Mouse (Mus musculus) ES-E14 (cell line): Measurements from ENCODE around the gene Slc11a1. TPM values are rescaled to one million over a fixed set of nuclear protein-coding genes. Genes with fewer than 3 reads are reported as not detected.

Experiments
- DNase-seq: peaks from one replicate; pipeline ENCODE4 v3.0.0-alpha.2; 2013; ENCODE audit warnings: low read depth, low spot score
- H3K27ac ChIP-seq: 2 replicates; pipeline ENCODE4 v1.5.1; 2012; ENCODE audit warnings: low read depth, mild to moderate bottlenecking, low read length, moderate library complexity, mixed read lengths; ENCODE audit not compliant: poor library complexity, insufficient read depth, severe bottlenecking
- H3K36me3 ChIP-seq: 2 replicates; pipeline ENCODE4 v1.6.1; 2012; ENCODE audit warnings: mild to moderate bottlenecking, low read length, moderate library complexity, mixed read lengths; ENCODE audit not compliant: control insufficient read depth, poor library complexity, insufficient read depth, severe bottlenecking
- H3K4me1 ChIP-seq, 2 experiments: fragments of 150-350 bp in 1 of 2; sonication (generic) in 1 of 2; 2 replicates each; pipeline ENCODE4 v1.6.1; 2012; ENCODE audit warnings: low read length in 2 of 2, mild to moderate bottlenecking in 1 of 2, mixed read lengths in 1 of 2; ENCODE audit not compliant: control insufficient read depth in 2 of 2, insufficient read depth in 2 of 2, poor library complexity in 1 of 2
- H3K4me3 ChIP-seq, 2 experiments: fragments of 150-350 bp in 1 of 2; sonication (generic) in 1 of 2; 2 replicates each; pipeline ENCODE4 v1.5.1; 2012; ENCODE audit warnings: low read length in 2 of 2, low read depth in 1 of 2, mild to moderate bottlenecking in 1 of 2, mixed read lengths in 1 of 2; ENCODE audit not compliant: insufficient read depth in 1 of 2, poor library complexity in 1 of 2, severe bottlenecking in 1 of 2
- H3K9ac ChIP-seq: 2 replicates; pipeline ENCODE4 v1.6.1; 2012; ENCODE audit warnings: low read depth, mild to moderate bottlenecking, low read length, mixed read lengths; ENCODE audit not compliant: poor library complexity, insufficient read depth, severe bottlenecking
- H3K9me3 ChIP-seq: fragments of 150-350 bp; sonication (generic); 2 replicates; pipeline ENCODE4 v1.6.1; 2012; ENCODE audit warnings: low read depth, mild to moderate bottlenecking, low read length; ENCODE audit not compliant: control insufficient read depth, insufficient read depth
- CHD2 ChIP-seq: IDR thresholded peaks from 2 replicates; pipeline ENCODE4 v1.6.1; 2014; ENCODE audit warnings: mild to moderate bottlenecking, low read depth, low read length, inconsistent platforms
- HCFC1 ChIP-seq: IDR thresholded peaks from 2 replicates; pipeline ENCODE4 v1.6.1; 2012; ENCODE audit warnings: low read length, inconsistent platforms, borderline replicate concordance; ENCODE audit not compliant: insufficient read depth
- MAFK ChIP-seq: IDR thresholded peaks from 2 replicates; pipeline ENCODE4 v1.6.1; 2014; ENCODE audit warnings: mild to moderate bottlenecking, low read depth, low read length, inconsistent platforms; ENCODE audit not compliant: insufficient read depth
- ZC3H11A ChIP-seq: IDR thresholded peaks from 2 replicates; pipeline ENCODE4 v1.6.1; 2012; ENCODE audit warnings: low read depth, mild to moderate bottlenecking, inconsistent platforms, low read length, borderline replicate concordance
- ZNF384 ChIP-seq: IDR thresholded peaks from 2 replicates; pipeline ENCODE4 v1.6.1; 2012; ENCODE audit warnings: low read depth, low read length, inconsistent platforms
- in situ Hi-C, 2 experiments: fragments of 600-800 bp; cut with MboI; formaldehyde crosslinking; loops; one replicate each; pipeline ENCODE4 v1.15.1; 2025; ENCODE audit warnings: low sequenced_read_pairs in 2 of 2, inconsistent platforms in 1 of 2; ENCODE audit not compliant: unreplicated experiment in 2 of 2
- total RNA-seq: library from RNA; depleted of rRNA; stranded (reverse); fragments of 300-350 nt; gene quantifications from 2 replicates; pipeline ENCODE4 v1.2.3, GENCODE M21; 2012; rRNA removed

Slc11a1 gene
- total RNA-seq, 1 experiment = 19.9 TPM

- no peaks in the 10 kb centered on the region for H3K36me3 ChIP-seq
- H3K9ac ChIP-seq = no peak overlapping the region
- H3K4me1 ChIP-seq = peaks cover 5 to 7% of the 10 kb centered on the region in 2 experiments; a peak in 1 of 4 replicates
- in situ Hi-C loops = no loop called here
- H3K9me3 ChIP-seq = no peaks in the 10 kb centered on the region
- DNase-seq = no peak
- no peak overlapping the region for H3K27ac ChIP-seq
- no peak overlapping the region for H3K4me3 ChIP-seq
- TF ChIP-seq MAFK (no peak), HCFC1 (no peak), CHD2 (no peak), ZC3H11A (no peak), ZNF384 (no peak)
Observed at GRCm38 (mm10) chr1:74423147-74423546, 48.2 kb downstream of the Slc11a1 start.

GRCm38 (mm10) chr1:74425845-74426244, 50.9 kb downstream of the Slc11a1 start:
- Histone ChIP-seq H3K27ac (no peak overlapping the region), H3K4me3 (no peak overlapping the region), H3K9me3 (no peaks in the 10 kb centered on the region), H3K36me3 (no peaks in the 10 kb centered on the region), H3K4me1 (peaks cover 0 to 2% of the 10 kb centered on the region in 2 experiments; a peak in 1 of 4 replicates), H3K9ac (no peak overlapping the region)
- no peak for TF ChIP-seq ZC3H11A
- no peak for TF ChIP-seq HCFC1
- TF ChIP-seq ZNF384 = no peak
- no peak for TF ChIP-seq MAFK
- no peak for TF ChIP-seq CHD2
- DNase-seq = no peak
- in situ Hi-C loops = no loop called here

- H3K4me3 ChIP-seq = no peak overlapping the region
- in situ Hi-C loops = no loop called here
- TF ChIP-seq HCFC1 = no peak
- TF ChIP-seq MAFK = no peak
- TF ChIP-seq ZNF384 = no peak
- TF ChIP-seq CHD2 = no peak
- TF ChIP-seq ZC3H11A = no peak
- no peak for DNase-seq
- peaks cover 10% of the 10 kb centered on the region for H3K36me3 ChIP-seq
- H3K9ac ChIP-seq = no peak overlapping the region
- no peak overlapping the region for H3K27ac ChIP-seq
- H3K4me1 ChIP-seq = no peaks in the 10 kb centered on the region
- H3K9me3 ChIP-seq = no peaks in the 10 kb centered on the region
Observed at GRCm38 (mm10) chr1:74433220-74433619, 58.2 kb downstream of the Slc11a1 start.

- DNase-seq = no peak
- Histone ChIP-seq H3K4me3 (no peak overlapping the region), H3K27ac (no peak overlapping the region), H3K9ac (no peak overlapping the region), H3K9me3 (no peaks in the 10 kb centered on the region), H3K4me1 (no peaks in the 10 kb centered on the region), H3K36me3 (peaks cover 19% of the 10 kb centered on the region)
- in situ Hi-C loops = no loop called here
- TF ChIP-seq ZC3H11A (no peak), CHD2 (no peak), HCFC1 (no peak), MAFK (no peak), ZNF384 (no peak)
Observed at GRCm38 (mm10) chr1:74434596-74434995, 59.6 kb downstream of the Slc11a1 start.

GRCm38 (mm10) chr1:74435563-74435962, 60.6 kb downstream of the Slc11a1 start:
- Histone ChIP-seq H3K4me1 (no peaks in the 10 kb centered on the region), H3K4me3 (no peak overlapping the region), H3K9me3 (no peaks in the 10 kb centered on the region), H3K9ac (no peak overlapping the region), H3K36me3 (peaks cover 22% of the 10 kb centered on the region), H3K27ac (no peak overlapping the region)
- in situ Hi-C loops = no loop called here
- TF ChIP-seq HCFC1 = no peak
- TF ChIP-seq MAFK = no peak
- TF ChIP-seq CHD2 = no peak
- TF ChIP-seq ZC3H11A = no peak
- TF ChIP-seq ZNF384 = no peak
- DNase-seq = no peak

Other genes with a start within 250 kb of the Slc11a1 start
- gene Rufy4, start 249.7 kb upstream of the Slc11a1 start, total RNA-seq = 0.11 TPM in 1 of 2 replicates, not detected in the other
- 0.22 TPM in 1 of 2 replicates, not detected in the other for gene Cxcr2, start 221.2 kb upstream of the Slc11a1 start, total RNA-seq
- 0.21 TPM in 1 of 2 replicates, not detected in the other for gene Cxcr1, start 180.6 kb upstream of the Slc11a1 start, total RNA-seq
- gene Arpc2, start 139.1 kb upstream of the Slc11a1 start, total RNA-seq = 67.5 and 100 TPM in 2 replicates
- 0.45 and 0.95 TPM in 2 replicates for gene Gpbar1, start 96.6 kb upstream of the Slc11a1 start, total RNA-seq
- 127 and 138 TPM in 2 replicates for gene Aamp, start 90.5 kb upstream of the Slc11a1 start, total RNA-seq
- 63.9 and 84.4 TPM in 2 replicates for gene Pnkd, start 90.3 kb upstream of the Slc11a1 start, total RNA-seq
- 38.0 and 41.9 TPM in 2 replicates for gene Tmbim1, start 69.6 kb upstream of the Slc11a1 start, total RNA-seq
- 7.3 and 9.1 TPM in 2 replicates for gene Catip, start 13.1 kb upstream of the Slc11a1 start, total RNA-seq
- 17.3 and 17.9 TPM in 2 replicates for gene Ctdsp1, start 16.3 kb downstream of the Slc11a1 start, total RNA-seq
- 1.2 and 1.4 TPM in 2 replicates for gene Vil1, start 34.2 kb downstream of the Slc11a1 start, total RNA-seq
- 41.1 and 57.1 TPM in 2 replicates for gene Cnot9, start 130.9 kb downstream of the Slc11a1 start, total RNA-seq
- gene Plcd4, start 167.7 kb downstream of the Slc11a1 start, total RNA-seq = 1.2 and 1.5 TPM in 2 replicates
- gene Usp37, start 169.1 kb downstream of the Slc11a1 start, total RNA-seq = 36.7 and 44.8 TPM in 2 replicates
- gene Zfp142, start 213.1 kb downstream of the Slc11a1 start, total RNA-seq = 15.9 and 16.5 TPM in 2 replicates
- gene Bcs1l, start 213.1 kb downstream of the Slc11a1 start, total RNA-seq = 14.6 and 15.3 TPM in 2 replicates
- gene Rnf25, start 226.2 kb downstream of the Slc11a1 start, total RNA-seq = 20.5 and 29.7 TPM in 2 replicates
- gene Stk36, start 226.2 kb downstream of the Slc11a1 start, total RNA-seq = 1.6 and 1.7 TPM in 2 replicates